ENCODE assay signal across 16 mouse cellular contexts in genomic region chr11:24197424-24197823, GRCm38 (mm10).
DNase-seq lines count a peak whose midpoint lies in the region; ATAC-seq and TF ChIP-seq lines count a peak whose summit lies in the region.
"Had no signal": no experiment of that assay in that cellular context is flagged by ENCODE, and none has a peak within 500 bp of the region (broad histone marks: within the 10 kb centered on the region; RNA-seq: fewer than 3 reads in every experiment).

No protein-coding gene starts in this region.

- TF ChIP-seq CTCF in hindbrain, postnatal 0 days (IDR thresholded peaks at IDR 0.05; ENCODE audit: low read depth): no peak
- no peak for TF ChIP-seq CTCF in midbrain, postnatal 0 days (IDR thresholded peaks at IDR 0.05)
- no peak for TF ChIP-seq CTCF in brain, embryonic 14.5 days (IDR thresholded peaks at IDR 0.05; ENCODE audit: borderline replicate concordance, extremely low read depth, insufficient read depth, insufficient read length)

- no peaks in the 10 kb centered on the region for H3K36me3 ChIP-seq in hindbrain, embryonic 11.5 days (ENCODE audit: control insufficient read depth, insufficient read depth, low read length)
- no peaks in the 10 kb centered on the region for H3K36me3 ChIP-seq in hindbrain, postnatal 0 days (ENCODE audit: insufficient read depth, low read length)
- H3K36me3 ChIP-seq in kidney, embryonic 16.5 days (ENCODE audit: insufficient read depth, low read length): no peaks in the 10 kb centered on the region
- no peaks in the 10 kb centered on the region for H3K36me3 ChIP-seq in kidney, embryonic 15.5 days
- no peaks in the 10 kb centered on the region for H3K36me3 ChIP-seq in midbrain, embryonic 13.5 days
- H3K36me3 ChIP-seq in midbrain, postnatal 0 days (ENCODE audit: insufficient read depth, low read length): no peaks in the 10 kb centered on the region
- H3K36me3 ChIP-seq: embryonic facial prominence, embryonic 15.5 days; heart, embryonic 12.5 days; hindbrain, embryonic 10.5 days had no signal

- H3K4me1 ChIP-seq in hindbrain, embryonic 11.5 days (replicated peaks; ENCODE audit: control insufficient read depth, insufficient read depth, low read length): no peaks in the 10 kb centered on the region; the same call in 1 of the 2 replicates
- H3K4me1 ChIP-seq in hindbrain, postnatal 0 days (ENCODE audit: insufficient read depth, low read length): no peaks in the 10 kb centered on the region
- H3K4me1 ChIP-seq in kidney, embryonic 16.5 days (ENCODE audit: insufficient read depth, low read length): 0 out of 2 replicates have a peak, but pooled peaks cover 5% of the 10 kb centered on the region
- peaks cover 20% of the 10 kb centered on the region; the same call in 1 of the 2 replicates for H3K4me1 ChIP-seq in kidney, embryonic 15.5 days
- H3K4me1 ChIP-seq in midbrain, embryonic 13.5 days (replicated peaks): peaks cover 17% of the 10 kb centered on the region
- H3K4me1 ChIP-seq in midbrain, postnatal 0 days (ENCODE audit: insufficient read depth, low read length): no peaks in the 10 kb centered on the region
- H3K4me1 ChIP-seq: embryonic facial prominence, embryonic 15.5 days had no signal

- WGBS in hindbrain, embryonic 11.5 days: 45% methylated on average over 1 of the region's 1 CpGs
- 48% methylated on average over 1 of the region's 1 CpGs for WGBS in hindbrain, postnatal 0 days
- 36% methylated on average over 1 of the region's 1 CpGs for WGBS in kidney, embryonic 16.5 days
- WGBS in kidney, embryonic 15.5 days: 59% methylated on average over 1 of the region's 1 CpGs
- 50% methylated on average over 1 of the region's 1 CpGs for WGBS in midbrain, embryonic 13.5 days
- WGBS in midbrain, postnatal 0 days: 58% methylated on average over 1 of the region's 1 CpGs

- peak; percentile 68; the same call in 1 of the 2 replicates for ATAC-seq in hindbrain, embryonic 11.5 days (ENCODE audit: low FRiP score)
- no peak for ATAC-seq in hindbrain, postnatal 0 days
- peak; percentile 54; the same call in 1 of the 2 replicates for ATAC-seq in kidney, embryonic 16.5 days (ENCODE audit: low FRiP score, low TSS enrichment)
- no peak for ATAC-seq in kidney, embryonic 15.5 days (replicated peaks; ENCODE audit: low FRiP score)
- 0 out of 2 replicates have a peak, but pooled peaks have one; percentile 34 for ATAC-seq in midbrain, embryonic 13.5 days
- no peak for ATAC-seq in midbrain, postnatal 0 days (ENCODE audit: low FRiP score)

- H3K9me3 ChIP-seq in hindbrain, embryonic 11.5 days (ENCODE audit: control insufficient read depth, low read length): no peaks in the 10 kb centered on the region
- no peaks in the 10 kb centered on the region for H3K9me3 ChIP-seq in hindbrain, postnatal 0 days (ENCODE audit: low read length)
- H3K9me3 ChIP-seq in kidney, embryonic 16.5 days (ENCODE audit: low read length): no peaks in the 10 kb centered on the region
- no peaks in the 10 kb centered on the region for H3K9me3 ChIP-seq in kidney, embryonic 15.5 days (replicated peaks)
- no peaks in the 10 kb centered on the region for H3K9me3 ChIP-seq in midbrain, embryonic 13.5 days
- no peaks in the 10 kb centered on the region for H3K9me3 ChIP-seq in midbrain, postnatal 0 days (ENCODE audit: low read length)
- H3K9me3 ChIP-seq: embryonic facial prominence, embryonic 15.5 days; heart, embryonic 12.5 days; hindbrain, embryonic 10.5 days had no signal

- H3K4me3 ChIP-seq in hindbrain, embryonic 11.5 days (ENCODE audit: low read depth, low read length): no peak overlapping the region
- no peak overlapping the region for H3K4me3 ChIP-seq in hindbrain, postnatal 0 days (ENCODE audit: low read length)
- no peak overlapping the region for H3K4me3 ChIP-seq in kidney, embryonic 16.5 days (ENCODE audit: low read length)
- H3K4me3 ChIP-seq in kidney, embryonic 15.5 days (replicated peaks): no peak overlapping the region
- no peak overlapping the region for H3K4me3 ChIP-seq in midbrain, embryonic 13.5 days (replicated peaks)
- H3K4me3 ChIP-seq in midbrain, postnatal 0 days (ENCODE audit: low read depth, low read length): no peak overlapping the region
- H3K4me3 ChIP-seq: embryonic facial prominence, embryonic 15.5 days; erythroblast, embryonic 14.5 days; gastrocnemius, adult 2 months; heart, embryonic 12.5 days; hindbrain, embryonic 10.5 days had no signal

- no peak overlapping the region for H3K27ac ChIP-seq in hindbrain, embryonic 11.5 days (ENCODE audit: low read depth, low read length)
- H3K27ac ChIP-seq in hindbrain, postnatal 0 days: no peak overlapping the region
- H3K27ac ChIP-seq in kidney, embryonic 16.5 days (ENCODE audit: low read length): no peak overlapping the region
- no peak overlapping the region for H3K27ac ChIP-seq in kidney, embryonic 15.5 days
- H3K27ac ChIP-seq in midbrain, embryonic 13.5 days: no peak overlapping the region
- no peak overlapping the region for H3K27ac ChIP-seq in midbrain, postnatal 0 days (ENCODE audit: low read depth, low read length)
- H3K27ac ChIP-seq: embryonic facial prominence, embryonic 15.5 days; gastrocnemius, adult 2 months; hindbrain, embryonic 10.5 days had no signal

- no peak for DNase-seq in hindbrain, embryonic 11.5 days (ENCODE audit: low spot score)
- DNase-seq in hindbrain, postnatal 0 days (ENCODE audit: low spot score): no peak
- DNase-seq in midbrain, postnatal 0 days (ENCODE audit: low spot score): no peak
- DNase-seq in brain, embryonic 14.5 days (ENCODE audit: low read depth): peak; percentile 30
- DNase-seq: adrenal gland, adult 2 months; adrenal gland, postnatal 25 days; embryo, embryonic 11 days; gastrocnemius, adult 2 months; gastrocnemius, postnatal 25 days had no signal

- no peaks in the 10 kb centered on the region for H3K27me3 ChIP-seq in hindbrain, embryonic 11.5 days (ENCODE audit: control insufficient read depth, insufficient read depth, low read length)
- no peaks in the 10 kb centered on the region for H3K27me3 ChIP-seq in hindbrain, postnatal 0 days (ENCODE audit: insufficient read depth, low read length)
- peaks cover 12% of the 10 kb centered on the region for H3K27me3 ChIP-seq in kidney, embryonic 16.5 days (ENCODE audit: insufficient read depth, low read length)
- H3K27me3 ChIP-seq in kidney, embryonic 15.5 days: peaks cover 26% of the 10 kb centered on the region
- no peaks in the 10 kb centered on the region for H3K27me3 ChIP-seq in midbrain, embryonic 13.5 days
- H3K27me3 ChIP-seq in midbrain, postnatal 0 days (ENCODE audit: insufficient read depth, low read length): no peaks in the 10 kb centered on the region
- H3K27me3 ChIP-seq: embryonic facial prominence, embryonic 15.5 days; heart, embryonic 12.5 days had no signal

- TF ChIP-seq POLR2A in brain, embryonic 14.5 days (IDR thresholded peaks at IDR 0.05; ENCODE audit: borderline replicate concordance, extremely low read depth, insufficient read depth, insufficient read length, poor library complexity, severe bottlenecking): no peak

- H3K9ac ChIP-seq in hindbrain, embryonic 11.5 days (ENCODE audit: low read depth, low read length): no peak overlapping the region
- H3K9ac ChIP-seq in hindbrain, postnatal 0 days (replicated peaks; ENCODE audit: low read length): no peak overlapping the region
- H3K9ac ChIP-seq in kidney, embryonic 16.5 days (replicated peaks; ENCODE audit: low read length): no peak overlapping the region
- H3K9ac ChIP-seq in kidney, embryonic 15.5 days: no peak overlapping the region
- no peak overlapping the region for H3K9ac ChIP-seq in midbrain, embryonic 13.5 days (replicated peaks)
- no peak overlapping the region for H3K9ac ChIP-seq in midbrain, postnatal 0 days (replicated peaks; ENCODE audit: low read length, poor library complexity, severe bottlenecking)
- H3K9ac ChIP-seq: embryonic facial prominence, embryonic 15.5 days; heart, embryonic 12.5 days had no signal

- no peak overlapping the region for H3K4me2 ChIP-seq in hindbrain, embryonic 11.5 days (replicated peaks; ENCODE audit: low read depth, low read length)
- H3K4me2 ChIP-seq in hindbrain, postnatal 0 days (ENCODE audit: low read depth, low read length): no peak overlapping the region
- no peak overlapping the region for H3K4me2 ChIP-seq in kidney, embryonic 16.5 days (replicated peaks; ENCODE audit: low read depth, low read length)
- H3K4me2 ChIP-seq in kidney, embryonic 15.5 days: no peak overlapping the region
- no peak overlapping the region for H3K4me2 ChIP-seq in midbrain, embryonic 13.5 days (replicated peaks)
- no peak overlapping the region for H3K4me2 ChIP-seq in midbrain, postnatal 0 days (ENCODE audit: low read depth, low read length, poor library complexity, severe bottlenecking)
- H3K4me2 ChIP-seq: embryonic facial prominence, embryonic 15.5 days; heart, embryonic 12.5 days had no signal

Comparison
In these comparisons a context has a peak if more than half of its experiments do, and no peak if none do; other contexts are left out.
1. ATAC-seq: peak in hindbrain, embryonic 11.5 days (single experiment), kidney, embryonic 16.5 days (single experiment) and midbrain, embryonic 13.5 days (single experiment); none in hindbrain, postnatal 0 days (single experiment), kidney, embryonic 15.5 days (single experiment) and midbrain, postnatal 0 days (single experiment).